Mouse (Mus musculus): Measurements from ENCODE around the gene Qrfp.

- TF ChIP-seq POLR2A (IDR thresholded peaks at IDR 0.05; ENCODE audit: borderline replicate concordance, extremely low read depth, insufficient read depth, insufficient read length, poor library complexity, severe bottlenecking), result no peak
- no peak for TF ChIP-seq CTCF (IDR thresholded peaks at IDR 0.05; ENCODE audit: borderline replicate concordance, extremely low read depth, insufficient read depth, insufficient read length)
Observed at GRCm38 (mm10) chr2:31769631-31770111, 40.7 kb downstream of the Qrfp start.
